Mouse (Mus musculus) MEL (cell line): ENCODE measurements around the gene Mob3b. TPM values are rescaled to one million over a fixed set of nuclear protein-coding genes. Genes with fewer than 3 reads are reported as not detected.

ENCODE experiments used
- DNase-seq: peaks from one replicate; pipeline ENCODE4 v3.0.0; 2011; ENCODE audit warnings: low read depth, low spot score
- H3K27ac ChIP-seq: 2 replicates; pipeline ENCODE4 v1.5.1; 2012; ENCODE audit warnings: low read depth, mild to moderate bottlenecking, control low read depth, low read length, moderate library complexity; ENCODE audit not compliant: control insufficient read depth
- H3K27me3 ChIP-seq, 2 experiments: fragments of 150-350 bp in 1 of 2; sonication (generic) in 1 of 2; 2 replicates each; pipeline ENCODE4 v1.6.1; 2012; ENCODE audit warnings: low read length in 2 of 2, mild to moderate bottlenecking in 2 of 2, improper control_type of control experiment in 1 of 2, moderate library complexity in 1 of 2; ENCODE audit not compliant: insufficient read depth in 2 of 2, control insufficient read depth in 1 of 2
- H3K36me3 ChIP-seq, 2 experiments: 2 replicates each; pipeline ENCODE4 v1.6.1; 2012 to 2014; ENCODE audit warnings: low read length in 2 of 2, improper control_type of control experiment in 1 of 2, inconsistent platforms in 1 of 2, mild to moderate bottlenecking in 1 of 2; ENCODE audit not compliant: insufficient read depth in 2 of 2, control insufficient read depth in 1 of 2
- H3K4me1 ChIP-seq, 2 experiments: fragments of 150-350 bp in 1 of 2; sonication (generic) in 1 of 2; 2 replicates each; pipeline ENCODE4 v1.6.1; 2012; ENCODE audit warnings: low read length in 2 of 2, improper control_type of control experiment in 1 of 2, mild to moderate bottlenecking in 1 of 2; ENCODE audit not compliant: insufficient read depth in 2 of 2, control insufficient read depth in 1 of 2
- H3K4me3 ChIP-seq, 2 experiments: fragments of 150-350 bp in 1 of 2; sonication (generic) in 1 of 2; 2 replicates each; pipeline ENCODE4 v1.5.1; 2012; ENCODE audit warnings: low read depth in 2 of 2, low read length in 2 of 2, mild to moderate bottlenecking in 2 of 2, moderate library complexity in 2 of 2, control low read depth in 1 of 2, improper control_type of control experiment in 1 of 2; ENCODE audit not compliant: control insufficient read depth in 1 of 2, insufficient read depth in 1 of 2
- H3K79me2 ChIP-seq: 2 replicates; pipeline ENCODE4 v1.6.1; 2012; ENCODE audit warnings: mild to moderate bottlenecking, low read length, moderate library complexity; ENCODE audit not compliant: control insufficient read depth, poor library complexity, insufficient read depth
- H3K9ac ChIP-seq: 2 replicates; pipeline ENCODE4 v1.6.1; 2012; ENCODE audit warnings: low read depth, mild to moderate bottlenecking, control low read depth, low read length, moderate library complexity; ENCODE audit not compliant: control insufficient read depth, poor library complexity, severe bottlenecking
- H3K9me3 ChIP-seq: fragments of 150-350 bp; sonication (generic); replicated peaks from 2 replicates; pipeline ENCODE4 v1.6.1; 2012; ENCODE audit warnings: mild to moderate bottlenecking, low read length, improper control_type of control experiment, moderate library complexity; ENCODE audit not compliant: insufficient read depth
- CTCF ChIP-seq, 3 experiments: IDR thresholded peaks in 2 of 3; conservative IDR thresholded peaks in 1 of 3; 2 replicates each; pipeline ENCODE4 v1.5.1; 2011 to 2012; ENCODE audit warnings: low read length in 3 of 3, low read depth in 2 of 3, mild to moderate bottlenecking in 2 of 3, improper control_type of control experiment in 1 of 3, inconsistent platforms in 1 of 3, mixed read lengths in 1 of 3, moderate library complexity in 1 of 3; ENCODE audit not compliant: control insufficient read depth in 1 of 3, insufficient read depth in 1 of 3, poor library complexity in 1 of 3, severe bottlenecking in 1 of 3
- ELF1 ChIP-seq: IDR thresholded peaks from 2 replicates; pipeline ENCODE4 v1.6.1; 2014; ENCODE audit warnings: low read depth, mild to moderate bottlenecking, inconsistent platforms, low read length, improper control_type of control experiment, moderate library complexity
- EP300 ChIP-seq, 2 experiments: IDR thresholded peaks; 2 replicates each; pipeline ENCODE4 v1.6.1; 2011; ENCODE audit warnings: improper control_type of control experiment in 2 of 2, low read length in 2 of 2, low read depth in 1 of 2, mild to moderate bottlenecking in 1 of 2
- GATA1 ChIP-seq: IDR thresholded peaks from 2 replicates; pipeline ENCODE4 v1.6.1; 2011; ENCODE audit warnings: low read depth, low read length, improper control_type of control experiment
- JUND ChIP-seq: IDR thresholded peaks from 2 replicates; pipeline ENCODE4 v1.6.1; 2011; ENCODE audit warnings: low read depth, mild to moderate bottlenecking, improper control_type of control experiment, low read length
- MAX ChIP-seq: IDR thresholded peaks from 2 replicates; pipeline ENCODE4 v1.6.1; 2011; ENCODE audit warnings: low read length, improper control_type of control experiment
- MYB ChIP-seq: IDR thresholded peaks from 2 replicates; pipeline ENCODE4 v1.6.1; 2011; ENCODE audit warnings: mild to moderate bottlenecking, low read depth, low read length, improper control_type of control experiment
- POLR2A ChIP-seq, 2 experiments: IDR thresholded peaks; 2 replicates each; pipeline ENCODE4 v1.6.1; 2011 to 2012; ENCODE audit warnings: low read length in 2 of 2, mild to moderate bottlenecking in 2 of 2, control low read depth in 1 of 2, improper control_type of control experiment in 1 of 2, low read depth in 1 of 2, moderate library complexity in 1 of 2; ENCODE audit not compliant: control insufficient read depth in 1 of 2, insufficient read depth in 1 of 2, poor library complexity in 1 of 2
- POLR2AphosphoS2 ChIP-seq: IDR thresholded peaks from 2 replicates; pipeline ENCODE4 v1.6.1; 2011; ENCODE audit warnings: low read length, improper control_type of control experiment
- POLR2AphosphoS5 ChIP-seq: IDR thresholded peaks from 2 replicates; pipeline ENCODE4 v1.6.1; 2012; ENCODE audit warnings: low read depth, borderline replicate concordance, mild to moderate bottlenecking, inconsistent platforms, low read length, moderate library complexity, mixed read lengths
- RAD21 ChIP-seq: IDR thresholded peaks from 2 replicates; pipeline ENCODE4 v1.6.1; 2011; ENCODE audit warnings: mild to moderate bottlenecking, low read depth, low read length, improper control_type of control experiment
- RCOR1 ChIP-seq: IDR thresholded peaks from 2 replicates; pipeline ENCODE4 v1.6.1; 2012; ENCODE audit warnings: low read depth, mild to moderate bottlenecking, inconsistent platforms, low read length, improper control_type of control experiment
- SIN3A ChIP-seq: IDR thresholded peaks from 2 replicates; pipeline ENCODE4 v1.6.1; 2012; ENCODE audit warnings: low read length, improper control_type of control experiment, inconsistent platforms
- SMC3 ChIP-seq: IDR thresholded peaks from 2 replicates; pipeline ENCODE4 v1.6.1; 2011; ENCODE audit warnings: low read depth, low read length, improper control_type of control experiment
- TBP ChIP-seq: IDR thresholded peaks from 2 replicates; pipeline ENCODE4 v1.8.0; 2011; ENCODE audit warnings: low read depth, low read length, improper control_type of control experiment
- ZC3H11A ChIP-seq: IDR thresholded peaks from 2 replicates; pipeline ENCODE4 v1.6.1; 2012; ENCODE audit warnings: low read depth, mild to moderate bottlenecking, inconsistent platforms, low read length, improper control_type of control experiment
- ZKSCAN1 ChIP-seq: IDR thresholded peaks from 2 replicates; pipeline ENCODE4 v1.6.1; 2012; ENCODE audit warnings: low read depth, mild to moderate bottlenecking, inconsistent platforms, low read length, improper control_type of control experiment, moderate library complexity
- ZNF384 ChIP-seq: IDR thresholded peaks from 2 replicates; pipeline ENCODE4 v1.6.1; 2012; ENCODE audit warnings: low read depth, mild to moderate bottlenecking, inconsistent platforms, low read length, improper control_type of control experiment
- polyA plus RNA-seq, 2 experiments: library from polyadenylated mRNA; stranded (reverse) in 1 of 2; unstranded in 1 of 2; fragments of >175 nt in 1 of 2; fragments of >200 nt in 1 of 2; gene quantifications; 2 replicates each; pipeline versions ENCODE4 v1.2.1 to v1.2.4; 2012; ENCODE audit warnings: low replicate concordance in 2 of 2, low read depth in 1 of 2; ENCODE audit not compliant: insufficient read length in 2 of 2, insufficient read depth in 1 of 2, missing spikeins in 1 of 2
- total RNA-seq: library from RNA; depleted of rRNA; stranded (reverse); fragments of 300-350 nt; gene quantifications from 2 replicates; pipeline ENCODE4 v1.2.3, GENCODE M21; 2012

The Mob3b gene
- total and polyA plus RNA-seq, 3 experiments: 3.8 to 4.2 TPM; not detected in 1

GRCm38 (mm10) chr4:34922177-34922870 lies 235.0 kb downstream of the Mob3b start:
- Histone ChIP-seq H3K79me2 (no peaks in the 10 kb centered on the region), H3K9me3 (no peaks in the 10 kb centered on the region), H3K4me3 (no peak overlapping the region), H3K36me3 (no peaks in the 10 kb centered on the region), H3K9ac (no peak overlapping the region), H3K4me1 (no peaks in the 10 kb centered on the region), H3K27me3 (peaks cover 0 to 1% of the 10 kb centered on the region in 2 experiments; a peak in 2 of 4 replicates), H3K27ac (no peak overlapping the region)
- peak; percentile 74 for DNase-seq
- TF ChIP-seq RAD21: peak; percentile 90
- 0 out of 2 replicates have a peak, but pooled peaks have one; percentile 11 for TF ChIP-seq JUND
- peak; percentile 88 for TF ChIP-seq ZC3H11A
- TF ChIP-seq CTCF (IDR thresholded peaks at IDR 0.05 in 2 of 3, conservative IDR thresholded peaks at IDR 0.05 in 1 of 3; ENCODE audit: control insufficient read depth in 1 of 3, insufficient read depth in 1 of 3, low read depth in 2 of 3, low read length in 3 of 3, poor library complexity in 1 of 3, severe bottlenecking in 1 of 3): peak; percentile 64 to 82 (median 71)
- TF ChIP-seq SIN3A: peak; percentile 39; the same call in 1 of the 2 replicates
- TF ChIP-seq ZKSCAN1: no peak
- TF ChIP-seq SMC3: peak; percentile 88
- TF ChIP-seq MYB: no peak

- Histone ChIP-seq H3K36me3 (no peaks in the 10 kb centered on the region), H3K27me3 (peaks cover 1 to 7% of the 10 kb centered on the region in 2 experiments; a peak in 3 of 4 replicates), H3K4me1 (no peaks in the 10 kb centered on the region), H3K79me2 (no peaks in the 10 kb centered on the region), H3K27ac (no peak overlapping the region), H3K9me3 (no peaks in the 10 kb centered on the region), H3K9ac (no peak overlapping the region), H3K4me3 (no peak overlapping the region)
- no peak for TF ChIP-seq ZNF384
- no peak for TF ChIP-seq MAX
- no peak for TF ChIP-seq JUND
- no peak for TF ChIP-seq POLR2A (IDR thresholded peaks at IDR 0.05; ENCODE audit: control insufficient read depth in 1 of 2, insufficient read depth in 1 of 2, low read depth in 1 of 2, low read length in 2 of 2, poor library complexity in 1 of 2)
- no peak for TF ChIP-seq POLR2AphosphoS5
- no peak for TF ChIP-seq GATA1
- TF ChIP-seq RCOR1: no peak
- no peak for TF ChIP-seq EP300 (IDR thresholded peaks at IDR 0.05; ENCODE audit: low read depth in 1 of 2, low read length in 2 of 2)
- TF ChIP-seq POLR2AphosphoS2: no peak
- TF ChIP-seq ELF1: no peak
- no peak for TF ChIP-seq TBP
- DNase-seq: no peak
Measured at GRCm38 (mm10) chr4:34917400-34917799, 239.9 kb downstream of the Mob3b start.
